Mouse (Mus musculus): Measurements from ENCODE around the gene Iqcb1.

DNA sequence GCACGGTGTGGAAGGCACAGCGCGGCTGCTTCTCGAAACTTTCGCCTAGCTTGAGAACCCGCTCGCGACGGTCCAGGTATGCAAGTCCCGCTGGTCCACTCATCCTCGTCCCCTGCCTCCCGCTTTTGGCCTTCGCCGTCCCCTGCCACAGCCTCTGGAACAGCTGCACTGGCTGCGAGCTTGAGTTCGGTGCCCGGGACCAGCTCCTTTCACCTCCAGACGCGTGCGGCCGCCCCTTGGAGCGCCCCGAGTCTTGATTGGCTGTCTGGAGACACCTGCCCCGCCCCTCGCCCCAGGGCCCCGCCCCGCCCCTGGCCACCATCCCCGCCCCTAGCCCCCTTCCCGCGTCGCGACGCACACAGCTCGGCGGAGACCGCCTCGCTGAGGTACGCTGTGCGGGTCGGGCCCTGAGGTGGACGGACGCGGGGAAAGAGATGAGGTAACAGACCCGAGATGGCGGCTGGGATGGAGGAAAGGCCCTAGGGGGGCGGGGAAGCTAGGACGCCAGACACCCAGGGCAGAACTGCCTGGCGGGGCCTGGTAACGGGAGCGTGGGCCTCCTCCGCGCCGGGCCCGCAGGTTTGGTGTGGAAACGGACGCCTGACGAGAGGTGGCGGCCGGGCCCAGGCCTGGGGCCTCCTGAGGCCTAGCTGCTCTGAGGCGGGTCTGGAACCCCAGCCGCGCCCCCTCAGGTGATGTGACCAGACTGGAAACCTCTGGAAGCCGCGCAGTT lies at the start of gene Iqcb1:
- TF ChIP-seq HCFC1 (IDR thresholded peaks at IDR 0.05; ENCODE audit: low read depth, low read length) (no peak; the same call in none of the 2 replicates), CTCF (conservative IDR thresholded peaks at IDR 0.05 in 1 of 2, IDR thresholded peaks at IDR 0.05 in 1 of 2; ENCODE audit: low read depth in 2 of 2, low read length in 2 of 2) (no peak), ZKSCAN1 (IDR thresholded peaks at IDR 0.05; ENCODE audit: borderline replicate concordance, low read depth, low read length) (no peak)

All from CH12.LX (cell line).